Mouse (Mus musculus) CH12.LX (cell line): Measurements from ENCODE around the gene Zbed4. TPM values are rescaled to one million over a fixed set of nuclear protein-coding genes. Genes with fewer than 3 reads are reported as not detected.
"Not testable (repeated sequence)": the region's sequence is repeated elsewhere in the genome, so short reads cannot be mapped to it uniquely, and the experiment has no call there.

Experiments
- DNase-seq: peaks from one replicate; pipeline ENCODE4 v3.0.0-alpha.2; 2013; ENCODE audit errors: extremely low read depth
- H3K27ac ChIP-seq: 2 replicates; pipeline ENCODE4 v1.5.1; 2012; ENCODE audit warnings: low read depth, mild to moderate bottlenecking, control low read depth, moderate library complexity; ENCODE audit not compliant: insufficient read depth
- H3K27me3 ChIP-seq: replicated peaks from 2 replicates; pipeline ENCODE3; 2012; ENCODE audit warnings: inconsistent platforms
- H3K36me3 ChIP-seq, 2 experiments: replicated peaks in 1 of 2; 2 replicates each; pipeline versions ENCODE3 to v1.6.1; 2012; ENCODE audit warnings: inconsistent platforms in 1 of 2, low read length in 1 of 2, mild to moderate bottlenecking in 1 of 2, mixed read lengths in 1 of 2, moderate library complexity in 1 of 2; ENCODE audit not compliant: control insufficient read depth in 1 of 2, insufficient read depth in 1 of 2
- H3K4me1 ChIP-seq, 2 experiments: 2 replicates each; pipeline ENCODE4 v1.6.1; 2012; ENCODE audit warnings: inconsistent platforms in 1 of 2, moderate library complexity in 1 of 2; ENCODE audit not compliant: insufficient read depth in 2 of 2, control insufficient read depth in 1 of 2
- H3K4me2 ChIP-seq: 2 replicates; pipeline ENCODE4 v1.6.1; 2012; ENCODE audit warnings: low read depth, mild to moderate bottlenecking, control low read depth; ENCODE audit not compliant: poor library complexity, insufficient read depth, severe bottlenecking
- H3K4me3 ChIP-seq, 3 experiments: fragments of 150-350 bp in 1 of 3; sonication (generic) in 1 of 3; replicated peaks in 1 of 3; 2 replicates each; pipeline versions ENCODE3 to v1.5.1; 2011 to 2012; ENCODE audit warnings: low read depth in 2 of 3, low read length in 2 of 3, mild to moderate bottlenecking in 2 of 3, moderate library complexity in 2 of 3, control low read depth in 1 of 3, improper control_type of control experiment in 1 of 3, inconsistent platforms in 1 of 3, mixed read lengths in 1 of 3; ENCODE audit not compliant: poor library complexity in 1 of 3
- H3K79me2 ChIP-seq: replicated peaks from 2 replicates; pipeline ENCODE4 v1.6.1; 2012; ENCODE audit warnings: mild to moderate bottlenecking, moderate library complexity; ENCODE audit not compliant: control insufficient read depth, poor library complexity, insufficient read depth, severe bottlenecking; ENCODE audit errors: extremely low read depth
- H3K9ac ChIP-seq: 2 replicates; pipeline ENCODE4 v1.6.1; 2012; ENCODE audit warnings: low read depth, mild to moderate bottlenecking, control low read depth, moderate library complexity; ENCODE audit not compliant: insufficient read depth
- H3K9me3 ChIP-seq: replicated peaks from 2 replicates; pipeline ENCODE3; 2012; ENCODE audit warnings: low read length, inconsistent platforms, mixed read lengths
- ELF1 ChIP-seq: IDR thresholded peaks from 2 replicates; pipeline ENCODE4 v1.6.1; 2014; ENCODE audit warnings: low read depth, mild to moderate bottlenecking, inconsistent platforms, low read length, improper control_type of control experiment
- EP300 ChIP-seq: IDR thresholded peaks from 2 replicates; pipeline ENCODE4 v1.6.1; 2011; ENCODE audit warnings: low read length, improper control_type of control experiment
- GABPA ChIP-seq: IDR thresholded peaks from 2 replicates; pipeline ENCODE4 v1.6.1; 2012; ENCODE audit warnings: low read depth, low read length, improper control_type of control experiment, inconsistent platforms; ENCODE audit not compliant: insufficient replicate concordance
- HCFC1 ChIP-seq: IDR thresholded peaks from 2 replicates; pipeline ENCODE4 v1.6.1; 2012; ENCODE audit warnings: low read depth, mild to moderate bottlenecking, inconsistent platforms, low read length, improper control_type of control experiment
- KAT2A ChIP-seq: IDR thresholded peaks from 2 replicates; pipeline ENCODE4 v1.6.1; 2012; ENCODE audit warnings: low read length, improper control_type of control experiment, inconsistent platforms; ENCODE audit not compliant: insufficient replicate concordance
- MAFK ChIP-seq: IDR thresholded peaks from 2 replicates; pipeline ENCODE4 v1.6.1; 2011; ENCODE audit warnings: low read length, improper control_type of control experiment; ENCODE audit not compliant: insufficient replicate concordance
- MYC ChIP-seq: IDR thresholded peaks from 2 replicates; pipeline ENCODE4 v1.6.1; 2011; ENCODE audit warnings: low read depth, mild to moderate bottlenecking, improper control_type of control experiment, low read length
- NRF1 ChIP-seq: IDR thresholded peaks from 2 replicates; pipeline ENCODE4 v1.6.1; 2014; ENCODE audit warnings: low read depth, mild to moderate bottlenecking, inconsistent platforms, low read length, improper control_type of control experiment, moderate library complexity
- PAX5 ChIP-seq: IDR thresholded peaks from 2 replicates; pipeline ENCODE4 v1.6.1; 2012; ENCODE audit warnings: low read length, inconsistent platforms, mixed read lengths
- RCOR1 ChIP-seq: conservative IDR thresholded peaks from 2 replicates; pipeline ENCODE4 v1.6.1; 2012; ENCODE audit warnings: low read depth, mild to moderate bottlenecking, inconsistent platforms, low read length, improper control_type of control experiment
- TBP ChIP-seq: conservative IDR thresholded peaks from 2 replicates; pipeline ENCODE4 v1.6.1; 2011; ENCODE audit warnings: low read depth, low read length, improper control_type of control experiment
- TCF12 ChIP-seq: IDR thresholded peaks from 2 replicates; pipeline ENCODE4 v1.6.1; 2014; ENCODE audit warnings: low read depth, mild to moderate bottlenecking, inconsistent platforms, low read length, improper control_type of control experiment
- UBTF ChIP-seq: IDR thresholded peaks from 2 replicates; pipeline ENCODE4 v1.6.1; 2012; ENCODE audit warnings: low read depth, mild to moderate bottlenecking, inconsistent platforms, low read length, improper control_type of control experiment, moderate library complexity
- USF2 ChIP-seq: conservative IDR thresholded peaks from 2 replicates; pipeline ENCODE4 v1.6.1; 2011; ENCODE audit warnings: low read depth, low read length, improper control_type of control experiment
- ZKSCAN1 ChIP-seq: IDR thresholded peaks from 2 replicates; pipeline ENCODE4 v1.6.1; 2012; ENCODE audit warnings: low read depth, inconsistent platforms, low read length, improper control_type of control experiment, borderline replicate concordance
- ZMIZ1 ChIP-seq: IDR thresholded peaks from 2 replicates; pipeline ENCODE4 v1.6.1; 2012; ENCODE audit warnings: low read depth, mild to moderate bottlenecking, inconsistent platforms, low read length, improper control_type of control experiment
- ZNF384 ChIP-seq: IDR thresholded peaks from 2 replicates; pipeline ENCODE4 v1.6.1; 2012; ENCODE audit warnings: low read depth, low read length, improper control_type of control experiment, inconsistent platforms
- dilution Hi-C: fragments of 300-500 bp; cut with MboI; formaldehyde crosslinking; loops from 2 replicates; pipeline ENCODE4 v1.14.3; 2020; ENCODE audit warnings: low sequenced_read_pairs; ENCODE audit not compliant: extremely low pct_unique_long_range_greater_than_20kb, extremely low pct_ligation_motif_present
- in situ Hi-C: fragments of 300-500 bp; cut with MboI; formaldehyde crosslinking; loops from 3 replicates; pipeline ENCODE4 v1.14.3; 2019; ENCODE audit warnings: low sequenced_read_pairs, low pct_ligation_motif_present, low pct_unique_long_range_greater_than_20kb, mixed read lengths
- polyA plus RNA-seq: library from polyadenylated mRNA; unstranded; fragments of >175 nt; gene quantifications from 2 replicates; pipeline ENCODE4 v1.2.1, GENCODE M21; 2012; ENCODE audit warnings: low read depth; ENCODE audit not compliant: insufficient read length
- total RNA-seq, 2 experiments: library from RNA; depleted of rRNA; stranded (reverse); fragments of 300-350 nt in 1 of 2; fragments of >200 nt in 1 of 2; gene quantifications; 2 replicates each; pipeline ENCODE4 v1.2.3; 2012 to 2014

The Zbed4 gene
- total and polyA plus RNA-seq, 3 experiments, result 11.0 to 16.7 (median 13.8) TPM

DNA sequence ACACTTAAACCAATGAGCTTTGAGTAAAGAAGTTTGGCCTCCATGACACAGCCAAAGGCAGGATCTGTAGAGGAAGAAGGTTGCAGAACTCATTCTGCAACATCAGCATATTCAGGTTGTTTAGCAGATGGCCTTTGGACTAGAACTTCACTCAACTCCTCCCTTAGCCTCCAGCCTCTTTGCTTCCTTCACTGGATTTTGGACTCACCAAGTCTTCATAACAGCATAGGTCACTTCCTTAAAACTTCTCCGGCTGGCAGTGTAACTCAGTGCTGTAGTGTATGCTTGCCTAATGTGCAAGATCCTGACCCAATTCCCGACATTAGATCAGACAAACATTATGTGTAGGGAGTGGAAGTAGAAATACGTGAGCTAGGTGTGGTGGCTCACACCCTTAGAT lies 6.1 kb upstream of the Zbed4 start:
- H3K36me3 ChIP-seq, result no peaks in the 10 kb centered on the region
- dilution Hi-C loops (no loop called here), in situ Hi-C loops (no loop called here)

DNA sequence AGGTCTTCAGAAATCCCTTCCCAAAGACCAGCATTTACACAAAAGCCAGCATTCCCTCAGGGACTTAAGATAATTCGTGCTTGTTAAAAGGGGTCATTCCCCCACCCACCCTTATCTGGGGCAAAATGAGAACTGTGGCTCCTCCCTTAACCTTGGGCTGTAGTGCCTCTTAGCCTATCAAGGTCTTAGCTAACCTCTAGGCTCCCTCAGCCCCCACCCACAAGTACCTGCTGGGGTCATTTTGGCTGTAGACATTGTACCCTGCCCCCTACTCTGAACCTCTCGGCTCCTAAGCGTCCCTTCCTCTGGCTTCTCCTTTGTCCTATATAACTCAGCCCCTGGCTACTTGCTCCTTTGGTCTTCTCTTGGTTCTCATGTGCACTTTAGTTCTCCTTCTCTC lies 5.5 kb upstream of the Zbed4 start:
- peaks cover 4 to 10% of the 10 kb centered on the region in 2 experiments for H3K4me1 ChIP-seq
- TF ChIP-seq NRF1, result no peak
- no peak for TF ChIP-seq ELF1
- TF ChIP-seq TBP, result no peak
- no peak for TF ChIP-seq ZKSCAN1
- no peak for TF ChIP-seq RCOR1
- no peak for TF ChIP-seq GABPA
- TF ChIP-seq PAX5, result no peak
- no peak for TF ChIP-seq HCFC1
- no peak for TF ChIP-seq ZMIZ1
- TF ChIP-seq UBTF, result no peak
- no peak for TF ChIP-seq TCF12
- TF ChIP-seq EP300, result no peak
- no peak for TF ChIP-seq MYC
- no peak for TF ChIP-seq KAT2A
- TF ChIP-seq USF2, result no peak
- no peak overlapping the region for H3K4me3 ChIP-seq
- no peak for DNase-seq
- no peaks in the 10 kb centered on the region for H3K79me2 ChIP-seq
- no peaks in the 10 kb centered on the region for H3K27me3 ChIP-seq
- no peak overlapping the region for H3K27ac ChIP-seq
- H3K9ac ChIP-seq, result no peak overlapping the region
- H3K4me2 ChIP-seq, result no peak overlapping the region
- no peaks in the 10 kb centered on the region for H3K36me3 ChIP-seq
- no peaks in the 10 kb centered on the region for H3K9me3 ChIP-seq
- dilution Hi-C loops (no loop called here), in situ Hi-C loops (no loop called here)

More for the DNA sequence above, 6.1 kb upstream of the Zbed4 start:
- Histone ChIP-seq H3K27me3 (no peaks in the 10 kb centered on the region), H3K79me2 (no peaks in the 10 kb centered on the region), H3K27ac (no peak overlapping the region), H3K4me2 (no peak overlapping the region), H3K4me1 (peaks cover 0 to 6% of the 10 kb centered on the region in 2 experiments; a peak in 2 of 4 replicates), H3K9me3 (no peaks in the 10 kb centered on the region), H3K4me3 (no peak overlapping the region)
- TF ChIP-seq ZNF384 (no peak), MAFK (peak; percentile 75)
- TF ChIP-seq, all 38 proteins: peak for 1
- DNase-seq, result no peak
- no peak overlapping the region for H3K9ac ChIP-seq

DNA sequence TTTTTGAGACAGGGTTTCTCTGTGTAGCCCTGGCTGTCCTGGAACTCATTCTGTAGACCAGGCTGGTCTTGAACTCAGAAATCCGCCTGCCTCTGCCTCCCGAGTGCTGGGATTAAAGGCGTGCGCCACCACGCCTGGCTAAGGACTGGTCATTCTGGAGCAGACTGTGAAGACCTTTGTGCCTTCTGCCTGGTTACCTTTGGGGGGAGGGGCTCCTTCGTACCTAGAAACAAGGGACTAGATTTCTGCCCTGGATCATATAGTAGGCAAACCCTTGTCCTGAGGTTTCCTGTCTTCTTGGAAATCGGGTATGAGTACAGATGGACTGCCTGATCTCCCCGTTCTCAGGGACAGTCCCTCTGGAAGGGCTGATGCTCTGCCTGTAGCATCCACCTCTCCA lies 1.8 kb upstream of the Zbed4 start:
- DNase-seq, H3K4me3 ChIP-seq, H3K27ac ChIP-seq, H3K4me2 ChIP-seq, dilution Hi-C loops, H3K9me3 ChIP-seq, in situ Hi-C loops, H3K9ac ChIP-seq, H3K36me3 ChIP-seq, H3K27me3 ChIP-seq: not testable (repeated sequence)
- peaks cover 14% of the 10 kb centered on the region for H3K79me2 ChIP-seq
- peaks cover 4 to 22% of the 10 kb centered on the region in 2 experiments for H3K4me1 ChIP-seq
